Mouse (Mus musculus) heart, postnatal 36 days (tissue): ENCODE data around the gene 5730455P16Rik. TPM values are rescaled to one million over a fixed set of nuclear protein-coding genes. Genes with fewer than 3 reads are reported as not detected.

Experiments used
- total RNA-seq, 2 experiments: library from RNA; stranded (reverse); gene quantifications; 2 replicates each; pipeline ENCODE4 v1.2.3; 2021

The 5730455P16Rik gene
- total RNA-seq, 2 experiments from 2014 or later, result 22.0 to 22.8 TPM

Other genes starting within 250 kb of the 5730455P16Rik start
- gene Tefm, start 235.9 kb downstream of the 5730455P16Rik start, total RNA-seq, result 10 to 100 TPM; 26.4 to 27.8 TPM
- gene Adap2, start 223.9 kb downstream of the 5730455P16Rik start, total RNA-seq, result 10 to 100 TPM; 11.6 to 16.6 TPM
- 1 to 10 TPM; 5.3 to 5.8 TPM for gene Rnf135, start 194.2 kb downstream of the 5730455P16Rik start, total RNA-seq
- 10 to 100 TPM; 62.5 to 63.0 TPM for gene Rhot1, start 169.0 kb downstream of the 5730455P16Rik start, total RNA-seq
- gene Rhbdl3, start 77.1 kb downstream of the 5730455P16Rik start, total RNA-seq, result 1 to 10 TPM; 7.2 to 7.9 TPM
- 10 to 100 TPM; 64.0 to 74.5 TPM for gene Zfp207, start 5.2 kb upstream of the 5730455P16Rik start, total RNA-seq
- gene Psmd11, start 50.6 kb upstream of the 5730455P16Rik start, total RNA-seq, result 100 to 1,000 TPM; 114 to 128 TPM
- gene Cdk5r1, start 99.0 kb upstream of the 5730455P16Rik start, total RNA-seq, result 1 to 10 TPM; 1.2 to 1.5 TPM